Mouse (Mus musculus): ENCODE measurements around the gene Lrrc34.

Gene Lrrc34

DNA sequence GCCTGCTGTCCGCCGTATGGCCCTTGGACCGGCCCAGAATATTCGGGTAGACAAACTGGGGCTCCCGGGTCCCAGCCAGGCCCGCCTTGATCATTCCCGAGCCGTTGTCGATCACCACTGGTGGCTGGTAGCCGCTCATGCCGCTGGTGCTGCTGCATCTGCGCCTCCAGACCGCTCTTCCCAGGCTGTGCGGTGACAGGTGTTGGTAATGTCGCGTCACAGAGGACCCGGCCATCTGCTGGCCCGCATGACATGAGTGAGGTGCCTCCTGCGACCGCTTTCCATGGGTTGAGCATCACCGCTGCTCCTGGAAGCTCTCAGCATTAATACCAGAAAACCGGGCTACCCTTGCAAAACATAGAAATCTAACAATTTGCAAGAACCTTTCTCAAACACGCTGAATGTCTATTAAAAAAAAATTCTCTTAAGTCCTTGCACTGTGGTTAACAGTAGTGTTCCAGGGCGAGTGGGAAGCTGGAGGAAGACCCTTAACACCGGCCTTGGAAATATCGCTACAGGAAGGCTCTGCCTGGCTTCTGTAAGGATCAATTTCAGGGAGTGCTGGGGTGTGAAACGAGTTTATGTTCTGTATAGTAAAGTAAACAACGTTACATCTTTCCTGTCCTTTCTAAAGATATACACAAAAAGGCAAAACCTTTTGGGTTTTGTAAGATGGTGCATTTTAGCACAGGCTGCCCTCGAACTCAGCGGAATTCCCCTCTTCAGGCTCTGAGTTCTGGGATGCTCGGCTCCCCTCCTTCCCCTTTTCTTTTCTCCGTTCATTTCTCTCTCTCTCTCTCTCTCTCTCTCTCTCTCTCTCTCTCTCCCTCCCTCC is 47.7 kb downstream of the Lrrc34 start, which contains the start of gene Actrt3:
Gene Actrt3 (minus strand): TSS at position 229 of the 835 bp plus-strand sequence.
- peak; percentile 26 for DNase-seq (ENCODE audit: inconsistent ontology term)

DNA sequence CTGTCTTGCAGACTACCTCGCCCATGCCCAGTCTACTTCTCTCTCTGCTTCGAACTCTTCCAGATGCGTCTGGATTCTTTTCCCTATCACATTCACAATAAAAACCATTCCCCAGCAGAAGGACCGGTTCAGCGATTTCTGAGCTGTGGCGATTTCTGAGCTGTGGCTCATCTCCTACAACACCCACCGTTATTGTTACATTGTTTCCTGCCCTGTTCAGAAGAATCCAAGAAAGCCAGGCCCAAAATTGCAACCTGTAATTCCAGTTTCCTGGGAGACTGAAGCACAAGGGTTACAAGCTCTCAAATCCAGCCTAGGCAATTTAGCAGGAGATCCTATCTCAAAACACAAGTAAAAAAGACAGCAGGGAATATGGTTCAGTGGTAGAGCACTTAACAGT is 50.4 kb downstream of the Lrrc34 start:
- DNase-seq (ENCODE audit: inconsistent ontology term): no peak

DNA sequence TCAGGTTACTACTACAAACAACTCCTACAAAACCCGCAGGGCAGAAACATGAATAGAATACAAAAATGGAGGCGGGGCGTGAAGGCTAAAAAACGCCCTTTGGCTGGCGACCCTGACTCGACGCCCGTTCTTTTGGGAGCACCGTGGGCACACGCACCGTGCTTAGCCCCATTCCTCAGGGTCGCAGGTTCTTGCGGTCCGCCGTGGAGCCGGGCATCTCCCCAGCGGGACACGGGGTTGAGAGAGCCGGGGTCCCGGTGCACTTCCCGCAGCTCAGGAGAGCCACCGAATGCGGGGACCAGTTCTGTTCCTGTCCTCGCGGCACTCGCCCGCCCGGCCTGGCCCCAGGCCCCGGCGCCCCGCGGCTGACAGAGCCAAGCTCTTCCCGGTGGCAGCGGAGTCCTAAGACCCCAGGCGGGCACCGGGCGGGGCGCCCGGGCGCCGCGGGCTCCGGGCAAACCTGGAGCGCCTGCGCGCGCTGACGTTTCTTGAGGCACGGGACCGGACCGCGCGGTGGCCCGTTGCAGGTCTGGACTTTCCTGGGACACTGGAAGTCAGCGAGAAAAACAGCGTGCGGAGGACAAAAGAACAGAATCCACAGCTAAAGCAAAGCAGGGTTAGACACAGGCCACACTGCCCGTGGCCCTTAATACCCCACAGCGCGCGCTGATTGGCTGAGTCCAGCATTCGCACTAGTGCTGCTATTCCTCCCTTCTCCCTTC is 52.4 kb downstream of the Lrrc34 start:
- peak; percentile 62 for DNase-seq (ENCODE audit: inconsistent ontology term)

DNA sequence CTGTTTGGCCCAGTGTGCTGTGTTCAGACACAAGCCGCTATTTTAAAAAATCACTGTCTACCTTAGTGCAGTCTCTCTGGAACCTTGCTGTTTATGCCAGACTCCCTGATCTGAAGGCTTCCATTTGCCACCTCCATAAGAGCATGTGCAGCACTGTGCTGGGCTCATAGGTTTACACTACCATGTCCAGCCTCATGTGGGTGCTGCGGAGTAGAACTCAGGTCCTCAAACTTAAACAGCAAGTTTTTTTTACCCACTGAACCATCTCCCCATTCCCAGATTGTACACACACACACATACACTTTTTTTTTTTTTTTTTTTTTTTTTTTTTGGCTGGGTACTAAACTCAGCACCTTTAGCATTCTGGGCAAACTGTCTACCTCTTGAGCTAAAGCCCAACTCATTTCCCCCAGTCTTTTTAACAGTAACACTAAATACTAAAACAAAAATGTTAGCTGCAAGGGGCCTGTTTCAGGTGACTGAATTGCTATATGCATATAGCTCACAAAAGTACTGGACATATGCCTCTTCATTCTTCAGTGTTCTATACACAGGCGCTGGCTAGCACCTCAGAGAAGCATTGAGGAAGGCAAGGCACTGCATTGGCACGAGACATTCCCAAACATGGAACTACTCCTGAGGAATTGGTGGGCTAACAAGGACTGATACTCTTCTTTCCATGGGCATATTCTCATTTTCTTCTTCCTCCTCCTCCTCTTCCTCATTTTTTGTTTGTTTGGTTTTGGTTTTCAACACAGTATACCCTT is 53.8 kb downstream of the Lrrc34 start:
- no peak for DNase-seq (ENCODE audit: inconsistent ontology term)

DNA sequence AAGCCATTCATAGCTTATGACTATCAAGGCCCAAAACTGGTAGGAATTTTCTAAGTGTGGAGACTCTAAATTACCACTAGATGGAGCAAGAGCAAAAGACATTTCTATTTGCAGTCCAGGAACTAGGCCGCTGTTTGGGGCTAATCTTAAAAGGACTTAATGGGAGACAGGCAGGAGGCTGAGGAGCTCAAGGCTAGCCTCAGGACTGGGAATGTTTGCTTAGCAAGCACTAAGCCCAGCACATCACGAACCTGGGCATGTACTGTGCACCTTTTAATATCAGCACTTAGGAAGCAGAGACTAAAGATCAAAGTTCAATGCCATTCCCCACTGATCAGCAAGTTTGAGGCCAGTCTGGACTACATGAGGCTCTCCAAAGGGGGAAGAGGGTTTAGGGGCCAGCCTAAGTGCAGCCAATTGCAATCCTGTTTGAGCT is 55.2 kb downstream of the Lrrc34 start:
- peak; percentile 58 for DNase-seq (ENCODE audit: inconsistent ontology term)

DNA sequence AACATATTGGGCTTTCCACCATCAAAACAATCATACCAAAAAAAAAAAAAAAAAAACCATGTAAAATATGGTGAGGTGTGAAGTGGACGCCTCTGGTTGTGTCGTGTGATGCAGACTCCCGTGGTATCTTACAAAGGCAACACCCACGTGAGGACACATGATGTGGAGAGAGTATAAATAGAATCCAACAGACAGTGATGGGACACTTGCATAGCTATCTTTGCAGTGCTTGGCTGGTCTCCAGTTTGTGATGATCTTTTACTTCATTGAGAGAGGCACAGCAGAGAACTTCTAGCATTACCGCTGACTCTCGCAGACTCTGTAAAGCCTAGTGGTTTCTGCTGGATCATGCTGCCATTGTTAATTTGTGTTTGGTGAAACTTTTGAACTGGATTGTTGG is 58.8 kb downstream of the Lrrc34 start:
- no peak for DNase-seq (ENCODE audit: inconsistent ontology term)
